Mouse (Mus musculus): ENCODE results near the gene Golgb1. TPM values are rescaled to one million over a fixed set of nuclear protein-coding genes. Genes with fewer than 3 reads are reported as not detected.

The Golgb1 gene
- total and polyA plus RNA-seq, 3 experiments, result 16.8 to 35.0 (median 34.1) TPM

GRCm38 (mm10) chr16:36943591-36943990 lies 68.7 kb downstream of the Golgb1 start:
- Histone ChIP-seq H3K79me2 (ENCODE audit: control insufficient read depth, insufficient read depth, low read length, poor library complexity) (no peaks in the 10 kb centered on the region), H3K4me3 (ENCODE audit: control insufficient read depth in 1 of 2, insufficient read depth in 1 of 2, low read depth in 2 of 2, low read length in 2 of 2) (no peak overlapping the region), H3K9ac (ENCODE audit: control insufficient read depth, low read depth, low read length, poor library complexity, severe bottlenecking) (no peak overlapping the region), H3K4me1 (ENCODE audit: control insufficient read depth in 1 of 2, insufficient read depth in 2 of 2, low read length in 2 of 2) (no peaks in the 10 kb centered on the region), H3K36me3 (ENCODE audit: control insufficient read depth in 1 of 2, insufficient read depth in 2 of 2, low read length in 2 of 2) (peaks cover 0 to 6% of the 10 kb centered on the region in 2 experiments; a peak in 2 of 4 replicates), H3K27ac (ENCODE audit: control insufficient read depth, low read depth, low read length) (no peak overlapping the region), H3K9me3 (replicated peaks; ENCODE audit: insufficient read depth, low read length) (no peaks in the 10 kb centered on the region), H3K27me3 (ENCODE audit: control insufficient read depth in 1 of 2, insufficient read depth in 2 of 2, low read length in 2 of 2) (no peaks in the 10 kb centered on the region)
- TF ChIP-seq NRF1 (IDR thresholded peaks at IDR 0.05; ENCODE audit: insufficient read depth, low read depth, low read length, poor library complexity, severe bottlenecking) (no peak), USF1 (IDR thresholded peaks at IDR 0.05; ENCODE audit: low read depth, low read length) (no peak), TAL1 (IDR thresholded peaks at IDR 0.05; ENCODE audit: low read length) (no peak), E2F4 (IDR thresholded peaks at IDR 0.05; ENCODE audit: borderline replicate concordance, low read depth, low read length) (no peak), NELFE (IDR thresholded peaks at IDR 0.05; ENCODE audit: low read depth, low read length) (no peak), ETS1 (IDR thresholded peaks at IDR 0.05; ENCODE audit: low read depth, low read length) (no peak), RCOR1 (IDR thresholded peaks at IDR 0.05; ENCODE audit: low read depth, low read length) (no peak), POLR2A (IDR thresholded peaks at IDR 0.05; ENCODE audit: control insufficient read depth in 1 of 2, insufficient read depth in 1 of 2, low read depth in 1 of 2, low read length in 2 of 2, poor library complexity in 1 of 2) (no peak), ZMIZ1 (IDR thresholded peaks at IDR 0.05; ENCODE audit: low read depth, low read length) (no peak), UBTF (IDR thresholded peaks at IDR 0.05; ENCODE audit: borderline replicate concordance, insufficient read depth, low read depth, low read length) (no peak), BHLHE40 (IDR thresholded peaks at IDR 0.05; ENCODE audit: borderline replicate concordance, low read depth, low read length) (no peak)
- no peak for DNase-seq (ENCODE audit: low read depth, low spot score)

GRCm38 (mm10) chr16:36944895-36945424 lies 70.0 kb downstream of the Golgb1 start:
- no peaks in the 10 kb centered on the region for H3K4me1 ChIP-seq (ENCODE audit: control insufficient read depth in 1 of 2, insufficient read depth in 2 of 2, low read length in 2 of 2)
- peaks cover 0 to 6% of the 10 kb centered on the region in 2 experiments; a peak in 2 of 4 replicates for H3K36me3 ChIP-seq (ENCODE audit: control insufficient read depth in 1 of 2, insufficient read depth in 2 of 2, low read length in 2 of 2)
- no peak for DNase-seq (ENCODE audit: low read depth, low spot score)
- no peak overlapping the region for H3K27ac ChIP-seq (ENCODE audit: control insufficient read depth, low read depth, low read length)
- H3K27me3 ChIP-seq (ENCODE audit: control insufficient read depth in 1 of 2, insufficient read depth in 2 of 2, low read length in 2 of 2), result no peaks in the 10 kb centered on the region
- H3K4me3 ChIP-seq (ENCODE audit: control insufficient read depth in 1 of 2, insufficient read depth in 1 of 2, low read depth in 2 of 2, low read length in 2 of 2), result no peak overlapping the region
- no peak for TF ChIP-seq MYB (IDR thresholded peaks at IDR 0.05; ENCODE audit: low read depth, low read length)
- TF ChIP-seq GATA1 (IDR thresholded peaks at IDR 0.05; ENCODE audit: low read depth, low read length), result no peak
- TF ChIP-seq MYC (IDR thresholded peaks at IDR 0.05; ENCODE audit: low read depth, low read length), result no peak
- no peak for TF ChIP-seq ZNF384 (IDR thresholded peaks at IDR 0.05; ENCODE audit: low read depth, low read length)
- TF ChIP-seq ELF1 (IDR thresholded peaks at IDR 0.05; ENCODE audit: low read depth, low read length), result no peak
- no peak for TF ChIP-seq USF2 (IDR thresholded peaks at IDR 0.05; ENCODE audit: borderline replicate concordance in 1 of 2, insufficient read depth in 1 of 2, low read depth in 1 of 2, low read length in 2 of 2)
- no peak for TF ChIP-seq MEF2A (IDR thresholded peaks at IDR 0.05; ENCODE audit: extremely low read depth, insufficient replicate concordance, low read depth, low read length, poor library complexity, severe bottlenecking)
- no peak for TF ChIP-seq POLR2A (IDR thresholded peaks at IDR 0.05; ENCODE audit: control insufficient read depth in 1 of 2, insufficient read depth in 1 of 2, low read depth in 1 of 2, low read length in 2 of 2, poor library complexity in 1 of 2)
- TF ChIP-seq NELFE (IDR thresholded peaks at IDR 0.05; ENCODE audit: low read depth, low read length), result no peak
- TF ChIP-seq KAT2A (conservative IDR thresholded peaks at IDR 0.05; ENCODE audit: low read depth, low read length), result no peak
- TF ChIP-seq BHLHE40 (IDR thresholded peaks at IDR 0.05; ENCODE audit: borderline replicate concordance, low read depth, low read length), result no peak
- TF ChIP-seq NRF1 (IDR thresholded peaks at IDR 0.05; ENCODE audit: insufficient read depth, low read depth, low read length, poor library complexity, severe bottlenecking), result no peak
- no peak for TF ChIP-seq UBTF (IDR thresholded peaks at IDR 0.05; ENCODE audit: borderline replicate concordance, insufficient read depth, low read depth, low read length)
- no peak for TF ChIP-seq ETS1 (IDR thresholded peaks at IDR 0.05; ENCODE audit: low read depth, low read length)
- TF ChIP-seq USF1 (IDR thresholded peaks at IDR 0.05; ENCODE audit: low read depth, low read length), result no peak
- TF ChIP-seq RAD21 (IDR thresholded peaks at IDR 0.05; ENCODE audit: low read depth, low read length), result no peak
- TF ChIP-seq TAL1 (IDR thresholded peaks at IDR 0.05; ENCODE audit: low read length), result no peak
- no peak for TF ChIP-seq E2F4 (IDR thresholded peaks at IDR 0.05; ENCODE audit: borderline replicate concordance, low read depth, low read length)
- TF ChIP-seq ZC3H11A (IDR thresholded peaks at IDR 0.05; ENCODE audit: low read depth, low read length), result no peak
- H3K79me2 ChIP-seq (ENCODE audit: control insufficient read depth, insufficient read depth, low read length, poor library complexity), result no peaks in the 10 kb centered on the region
- no peak overlapping the region for H3K9ac ChIP-seq (ENCODE audit: control insufficient read depth, low read depth, low read length, poor library complexity, severe bottlenecking)
- no peaks in the 10 kb centered on the region for H3K9me3 ChIP-seq (replicated peaks; ENCODE audit: insufficient read depth, low read length)

All from MEL (cell line).